10 mouse cellular contexts compared by ENCODE assay signal in genomic region chr2:27045979-27046770, GRCm38 (mm10). TPM values are rescaled to one million over a fixed set of nuclear protein-coding genes. Genes with fewer than 3 reads are reported as not detected.
DNase-seq lines count a peak whose midpoint lies in the region; ATAC-seq and TF ChIP-seq lines count a peak whose summit lies in the region.
"Had no signal": no experiment of that assay in that cellular context is flagged by ENCODE, and none has a peak within 500 bp of the region (broad histone marks: within the 10 kb centered on the region; RNA-seq: fewer than 3 reads in every experiment).

No protein-coding gene starts in this region.

- H3K4me1 ChIP-seq in hindbrain, postnatal 0 days (ENCODE audit: insufficient read depth, low read length), result no peaks in the 10 kb centered on the region
- peaks cover 2% of the 10 kb centered on the region; the same call in 1 of the 2 replicates for H3K4me1 ChIP-seq in hindbrain, embryonic 12.5 days

- peak; percentile 71; the same call in 1 of the 2 replicates for ATAC-seq in hindbrain, postnatal 0 days
- ATAC-seq in hindbrain, embryonic 12.5 days (ENCODE audit: low FRiP score), result no peak
- ATAC-seq: activated CD4-positive, CD25-positive, alpha-beta regulatory T cell, adult 4 months had no signal

- H3K4me3 ChIP-seq in hindbrain, postnatal 0 days (ENCODE audit: low read length), result no peak overlapping the region
- H3K4me3 ChIP-seq in hindbrain, embryonic 12.5 days, result no peak overlapping the region

- H3K27me3 ChIP-seq in hindbrain, postnatal 0 days (ENCODE audit: insufficient read depth, low read length), result no peaks in the 10 kb centered on the region
- 0 out of 2 replicates have a peak, but pooled peaks cover 8% of the 10 kb centered on the region for H3K27me3 ChIP-seq in hindbrain, embryonic 12.5 days

- DNase-seq in hindbrain, postnatal 0 days (ENCODE audit: low spot score), result peak; percentile 43
- DNase-seq in gastrocnemius, postnatal 25 days, result peak; percentile 88
- DNase-seq in kidney, adult 9 months, result peak; percentile 76
- peak; percentile 78 for DNase-seq in lung, postnatal 25 days (ENCODE audit: low spot score)
- no peak for DNase-seq in spleen, postnatal 14 days (ENCODE audit: low spot score in 2 of 2)
- no peak for DNase-seq in layer of hippocampus, adult 9-10 months (ENCODE audit: low spot score)
- no peak for DNase-seq in cerebellum, postnatal 4 days (ENCODE audit: low spot score in 2 of 2)
- DNase-seq: right cerebral cortex, postnatal 25 days had no signal

- H3K4me2 ChIP-seq in hindbrain, postnatal 0 days (ENCODE audit: low read depth, low read length), result no peak overlapping the region
- no peak overlapping the region for H3K4me2 ChIP-seq in hindbrain, embryonic 12.5 days (replicated peaks)

- H3K9ac ChIP-seq in hindbrain, postnatal 0 days (replicated peaks; ENCODE audit: low read length), result no peak overlapping the region
- H3K9ac ChIP-seq in hindbrain, embryonic 12.5 days, result no peak overlapping the region

- no peak for TF ChIP-seq CTCF in hindbrain, postnatal 0 days (IDR thresholded peaks at IDR 0.05; ENCODE audit: low read depth)

- no peaks in the 10 kb centered on the region for H3K9me3 ChIP-seq in hindbrain, postnatal 0 days (ENCODE audit: low read length)
- no peaks in the 10 kb centered on the region for H3K9me3 ChIP-seq in hindbrain, embryonic 12.5 days (replicated peaks)

- WGBS in hindbrain, postnatal 0 days, result 58% methylated on average over 8 of the region's 8 CpGs
- WGBS in hindbrain, embryonic 12.5 days, result 70% methylated on average over 8 of the region's 8 CpGs

- H3K27ac ChIP-seq in hindbrain, postnatal 0 days, result no peak overlapping the region
- H3K27ac ChIP-seq in hindbrain, embryonic 12.5 days, result no peak overlapping the region

- no peaks in the 10 kb centered on the region for H3K36me3 ChIP-seq in hindbrain, postnatal 0 days (ENCODE audit: insufficient read depth, low read length)
- no peaks in the 10 kb centered on the region for H3K36me3 ChIP-seq in hindbrain, embryonic 12.5 days

RNA-seq across cellular contexts. Expression of gene Slc2a6, which starts 18.4 kb away (rescaled TPM):
- total RNA-seq in hindbrain, postnatal 0 days (2014; rRNA removed), result 29.2 and 30.9 TPM in 2 replicates
- polyA plus RNA-seq in hindbrain, postnatal 0 days (2015; fragmentation: Nextera tagmentation; extraction: Ambion mirVana), result 16.7 and 19.2 TPM in 2 replicates
- 3.5 and 4.1 TPM in 2 replicates for polyA plus RNA-seq in hindbrain, embryonic 12.5 days (2016; fragmentation: Nextera tagmentation; extraction: Ambion mirVana)
- total RNA-seq in gastrocnemius, postnatal 25 days (2021), result under 1 TPM; 0.10 to 0.16 TPM

RNA-seq across cellular contexts. Expression of gene Mymk, which starts 25.8 kb away (rescaled TPM):
- total RNA-seq in hindbrain, postnatal 0 days (2014; rRNA removed), result not detected in 2 replicates
- 0.19 and 0.30 TPM in 2 replicates for polyA plus RNA-seq in hindbrain, postnatal 0 days (2015; fragmentation: Nextera tagmentation; extraction: Ambion mirVana)
- polyA plus RNA-seq in hindbrain, embryonic 12.5 days (2016; fragmentation: Nextera tagmentation; extraction: Ambion mirVana), result 2.6 and 5.2 TPM in 2 replicates
- total RNA-seq in gastrocnemius, postnatal 25 days (2021), result 10 to 100 TPM in 1 of 2 experiments, 1 to 10 TPM in 1; 4.8 to 14.4 TPM
- polyA plus RNA-seq: activated CD4-positive, CD25-positive, alpha-beta regulatory T cell, adult 4 months had no signal

RNA-seq across cellular contexts. Expression of gene Adamtsl2, which starts 33.0 kb away (rescaled TPM):
- 8.7 and 9.9 TPM in 2 replicates for total RNA-seq in hindbrain, postnatal 0 days (2014; rRNA removed)
- 4.4 and 5.3 TPM in 2 replicates for polyA plus RNA-seq in hindbrain, postnatal 0 days (2015; fragmentation: Nextera tagmentation; extraction: Ambion mirVana)
- 6.1 and 9.0 TPM in 2 replicates for polyA plus RNA-seq in hindbrain, embryonic 12.5 days (2016; fragmentation: Nextera tagmentation; extraction: Ambion mirVana)
- total RNA-seq in gastrocnemius, postnatal 25 days (2021), result 1 to 10 TPM; 8.2 to 8.7 TPM
- polyA plus RNA-seq: activated CD4-positive, CD25-positive, alpha-beta regulatory T cell, adult 4 months had no signal

RNA-seq across cellular contexts. Expression of gene Cacfd1, which starts 36.4 kb away (rescaled TPM):
- 50.1 and 50.4 TPM in 2 replicates for total RNA-seq in hindbrain, postnatal 0 days (2014; rRNA removed)
- polyA plus RNA-seq in hindbrain, postnatal 0 days (2015; fragmentation: Nextera tagmentation; extraction: Ambion mirVana), result 89.1 and 90.6 TPM in 2 replicates
- polyA plus RNA-seq in hindbrain, embryonic 12.5 days (2016; fragmentation: Nextera tagmentation; extraction: Ambion mirVana), result 115 TPM in 2 replicates
- 10 to 100 TPM; 27.9 to 30.2 TPM for total RNA-seq in gastrocnemius, postnatal 25 days (2021)

Comparison
In these comparisons a context has a peak if more than half of its experiments do, and no peak if none do; other contexts are left out.
1. DNase-seq: peak in hindbrain, postnatal 0 days (single experiment), gastrocnemius, postnatal 25 days (single experiment), kidney, adult 9 months (single experiment) and lung, postnatal 25 days (single experiment); none in spleen, postnatal 14 days (0 of 2), layer of hippocampus, adult 9-10 months (single experiment) and cerebellum, postnatal 4 days (0 of 2).
2. RNA of gene Slc2a6, which starts 18.4 kb away (total RNA-seq): 29.2 to 30.9 TPM in hindbrain, postnatal 0 days; 0.10 to 0.16 TPM in gastrocnemius, postnatal 25 days; every median in the first group is over 10 times any median in the second.